Mouse (Mus musculus) neural tube, embryonic 12.5 days (tissue): ENCODE results near the gene Islr2. TPM values are rescaled to one million over a fixed set of nuclear protein-coding genes. Genes with fewer than 3 reads are reported as not detected.

Experiments used
- ATAC-seq: fragments of 200-750 bp; cut with Nextera tagmentation; 2 replicates; pipeline ENCODE4 v1.8.0; 2017; ENCODE audit warnings: low read depth, mild to moderate bottlenecking, moderate TSS enrichment, moderate library complexity; ENCODE audit not compliant: low FRiP score
- H3K27ac ChIP-seq: fragments of 300-500 bp; sonication (generic); 2 replicates; pipeline ENCODE4 v1.5.1; 2016
- H3K27me3 ChIP-seq: fragments of 300-500 bp; sonication (generic); replicated peaks from 2 replicates; pipeline ENCODE4 v1.6.1; 2016; ENCODE audit warnings: mild to moderate bottlenecking
- H3K36me3 ChIP-seq: fragments of 300-500 bp; sonication (generic); 2 replicates; pipeline ENCODE4 v1.6.1; 2016; ENCODE audit warnings: mild to moderate bottlenecking
- H3K4me1 ChIP-seq: fragments of 300-500 bp; sonication (generic); 2 replicates; pipeline ENCODE4 v1.6.1; 2016
- H3K4me2 ChIP-seq: fragments of 300-500 bp; sonication (generic); replicated peaks from 2 replicates; pipeline ENCODE4 v1.6.1; 2016; ENCODE audit warnings: mild to moderate bottlenecking
- H3K4me3 ChIP-seq: fragments of 300-500 bp; sonication (generic); 2 replicates; pipeline ENCODE4 v1.5.1; 2016
- H3K9ac ChIP-seq: fragments of 300-500 bp; sonication (generic); 2 replicates; pipeline ENCODE4 v1.6.1; 2016; ENCODE audit warnings: mild to moderate bottlenecking
- H3K9me3 ChIP-seq: fragments of 300-500 bp; sonication (generic); 2 replicates; pipeline ENCODE4 v1.6.1; 2016; ENCODE audit warnings: mild to moderate bottlenecking
- WGBS: fragments of 180-500 bp; shearing (Covaris S2); methylation state at CpG from one replicate; pipeline ENCODE4 v1.1.7; 2016; 5-methylcytosine and 5-hydroxymethylcytosine counted together
- microRNA-seq: library from miRNA; unstranded; fragments of <30 nt; microRNA quantifications from one replicate; pipeline ENCODE4, GENCODE M21; 2017
- polyA plus RNA-seq: library from polyadenylated mRNA; unstranded; fragments of >200 nt; fragmentation: Nextera tagmentation; extraction: Ambion mirVana; gene quantifications from 2 replicates; pipeline ENCODE4 v1.2.1, GENCODE M21; 2016

Gene Islr2
- polyA plus RNA-seq, 1 experiment from 2014 or later: 13.8 TPM

DNA sequence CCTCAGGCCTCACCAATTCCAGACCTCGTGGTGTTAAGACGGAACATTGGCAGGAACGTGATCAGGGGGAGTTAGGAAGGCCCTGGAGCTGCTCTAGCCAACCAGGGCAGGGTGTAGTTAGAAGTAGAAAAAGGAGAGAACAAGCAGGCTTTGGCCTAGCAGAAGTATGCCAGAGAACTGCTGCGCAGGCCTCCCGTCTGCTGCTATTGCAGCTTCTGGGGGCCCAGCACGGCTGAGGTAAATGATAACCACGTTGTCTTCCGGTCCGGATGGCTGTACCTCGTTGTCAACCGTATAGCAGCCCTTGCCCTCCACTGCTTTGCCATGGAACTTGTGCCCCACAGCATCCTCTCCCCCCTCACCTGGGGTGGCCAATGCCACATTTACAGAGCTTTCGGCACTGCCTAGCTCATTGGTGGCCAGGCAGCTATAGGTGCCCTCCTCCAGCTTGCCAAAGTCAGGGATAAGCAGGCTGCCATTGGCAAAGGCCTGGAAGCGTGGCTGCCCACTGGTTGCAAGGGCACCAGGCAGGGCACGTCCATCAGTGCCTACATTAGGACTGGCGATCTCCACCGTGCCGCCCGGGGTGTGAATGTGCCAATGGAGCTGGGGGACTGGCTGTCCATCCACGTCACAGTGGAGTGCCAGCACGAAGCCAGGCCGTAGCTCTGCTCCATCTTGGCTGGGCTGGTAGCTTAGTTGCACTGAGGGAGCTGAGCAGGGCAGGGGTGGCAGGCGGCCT lies 47.1 kb downstream of the Islr2 start:
- H3K4me1 ChIP-seq: peaks cover 18% of the 10 kb centered on the region
- no peaks in the 10 kb centered on the region for H3K9me3 ChIP-seq
- WGBS: 89% methylated on average over 22 of the region's 22 CpGs
- H3K36me3 ChIP-seq: no peaks in the 10 kb centered on the region
- H3K9ac ChIP-seq: no peak overlapping the region
- H3K27me3 ChIP-seq: no peaks in the 10 kb centered on the region; the same call in 1 of the 2 replicates
- H3K27ac ChIP-seq: no peak overlapping the region
- ATAC-seq: no peak
- H3K4me3 ChIP-seq: no peak overlapping the region
- peak overlapping the region; percentile 42 for H3K4me2 ChIP-seq

DNA sequence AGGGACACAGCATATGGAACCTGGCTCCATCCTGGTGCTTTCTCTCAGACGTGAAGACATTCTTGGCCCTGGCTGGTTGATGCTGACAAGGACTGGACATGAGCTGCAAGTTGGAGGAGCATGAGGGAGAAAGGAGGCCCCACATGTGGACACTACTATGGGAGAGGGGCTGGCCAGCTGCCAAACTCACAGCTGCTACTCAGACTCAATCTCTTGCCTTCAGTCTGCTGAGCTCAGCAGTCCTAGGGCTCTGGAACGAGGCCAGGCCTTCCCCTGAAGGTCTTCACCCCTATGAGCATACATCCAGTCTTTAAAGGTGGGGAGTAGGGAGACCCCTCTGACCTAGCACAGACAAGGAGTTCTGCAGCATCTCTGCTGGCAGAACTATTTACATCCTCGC lies 48.8 kb downstream of the Islr2 start:
- no peaks in the 10 kb centered on the region for H3K36me3 ChIP-seq
- WGBS: 57% methylated on average over 3 of the region's 3 CpGs

DNA sequence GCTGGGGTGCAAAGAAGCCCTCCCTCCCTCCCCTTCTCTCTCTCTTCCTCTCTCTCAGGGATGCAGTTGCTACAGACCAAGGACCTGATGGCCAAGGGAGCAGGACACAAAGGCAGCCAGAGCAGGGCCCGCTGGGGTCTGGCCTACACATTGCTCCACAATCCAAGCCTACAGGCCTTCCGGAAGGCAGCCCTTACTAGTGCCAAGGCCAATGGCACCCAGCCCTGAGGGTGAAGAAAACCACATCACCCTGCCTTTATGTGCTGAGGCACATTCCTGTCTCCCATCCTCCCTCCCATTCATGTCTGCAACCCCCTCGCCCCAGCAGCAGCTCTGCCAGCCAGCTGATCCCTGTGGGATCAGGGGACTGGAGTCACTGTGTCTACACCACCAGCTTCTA lies 51.0 kb downstream of the Islr2 start:
- Histone ChIP-seq H3K27me3 (no peaks in the 10 kb centered on the region; the same call in 1 of the 2 replicates), H3K4me1 (peaks cover 13% of the 10 kb centered on the region), H3K27ac (no peak overlapping the region), H3K4me2 (no peak overlapping the region), H3K4me3 (no peak overlapping the region), H3K9me3 (no peaks in the 10 kb centered on the region), H3K9ac (no peak overlapping the region), H3K36me3 (no peaks in the 10 kb centered on the region)
- 83% methylated on average over 3 of the region's 3 CpGs for WGBS
- no peak for ATAC-seq

More for the DNA sequence above, 48.8 kb downstream of the Islr2 start:
- ATAC-seq: no peak
- H3K9me3 ChIP-seq: no peaks in the 10 kb centered on the region
- H3K9ac ChIP-seq: no peak overlapping the region
- H3K4me2 ChIP-seq: no peak overlapping the region
- H3K27me3 ChIP-seq: no peaks in the 10 kb centered on the region; the same call in 1 of the 2 replicates
- no peak overlapping the region for H3K27ac ChIP-seq
- no peak overlapping the region for H3K4me3 ChIP-seq
- peaks cover 18% of the 10 kb centered on the region for H3K4me1 ChIP-seq

DNA sequence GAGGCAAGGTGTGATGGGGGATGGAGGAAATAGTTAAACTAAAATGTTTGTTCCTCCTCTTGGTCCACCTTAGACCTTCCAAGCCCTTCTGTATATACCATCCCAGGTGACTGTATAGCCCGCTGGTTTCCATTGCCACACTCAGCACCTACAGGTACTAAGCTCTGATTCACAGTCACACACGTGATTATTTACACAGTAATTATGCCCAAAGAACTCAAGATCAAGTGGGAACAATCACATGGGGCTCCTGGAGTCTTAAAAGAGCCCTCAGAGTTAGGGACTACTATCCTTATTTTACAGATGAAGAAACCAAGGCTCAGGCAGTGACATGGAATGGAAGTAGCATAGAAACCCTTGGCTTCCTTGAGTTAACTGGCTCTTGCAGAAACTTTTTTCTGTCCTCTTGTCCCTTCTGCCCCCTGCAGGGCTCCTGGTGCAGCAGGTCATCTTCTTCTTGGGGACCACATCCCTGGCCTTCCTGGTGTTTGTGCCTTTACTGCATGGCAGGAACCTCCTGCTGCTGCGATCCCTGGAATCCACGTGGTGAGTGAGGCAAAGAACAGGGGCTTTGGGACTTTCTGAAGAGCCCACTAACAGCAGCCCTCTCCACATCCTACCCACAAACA lies 53.3 kb downstream of the Islr2 start:
- 77% methylated on average over 4 of the region's 4 CpGs for WGBS
- no peak for ATAC-seq

DNA sequence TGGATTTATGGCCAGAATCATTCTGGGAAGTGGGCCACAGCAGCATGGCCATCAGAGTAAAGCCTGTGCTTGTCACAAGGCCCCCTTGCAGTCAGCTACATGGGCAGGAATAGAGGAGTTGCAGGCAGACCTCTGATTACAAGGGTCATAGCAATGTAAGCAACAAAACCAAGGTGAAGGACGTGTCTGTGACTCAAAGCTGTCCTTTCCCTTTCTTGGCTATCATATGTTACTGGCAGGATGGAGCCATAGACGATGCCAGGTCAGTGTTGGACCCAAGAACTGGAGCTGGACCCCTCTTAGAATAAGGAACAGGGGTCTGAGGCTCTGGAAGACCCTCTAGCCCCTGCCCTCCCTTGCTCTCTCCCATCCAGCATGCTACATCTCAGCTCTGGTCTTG lies 55.3 kb downstream of the Islr2 start:
- no peak for ATAC-seq
- Histone ChIP-seq H3K9ac (no peak overlapping the region), H3K4me3 (no peak overlapping the region), H3K4me2 (no peak overlapping the region), H3K9me3 (no peaks in the 10 kb centered on the region), H3K36me3 (no peaks in the 10 kb centered on the region), H3K27me3 (no peaks in the 10 kb centered on the region), H3K27ac (no peak overlapping the region), H3K4me1 (peaks cover 18% of the 10 kb centered on the region)
- WGBS: 68% methylated on average over 2 of the region's 2 CpGs

More for the DNA sequence above, 53.3 kb downstream of the Islr2 start:
- Histone ChIP-seq H3K4me1 (peaks cover 12% of the 10 kb centered on the region), H3K27me3 (no peaks in the 10 kb centered on the region), H3K36me3 (no peaks in the 10 kb centered on the region), H3K9me3 (no peaks in the 10 kb centered on the region), H3K9ac (no peak overlapping the region), H3K27ac (no peak overlapping the region), H3K4me2 (no peak overlapping the region), H3K4me3 (no peak overlapping the region)

Small RNAs within 50 kb of the gene (microRNA-seq; reads per million reads assigned to microRNA genes)
- not detected for gene Mir6385

Other genes with a start within 250 kb of the Islr2 start
- 0.17 TPM in 1 of 2 replicates, not detected in the other for gene Cyp11a1, start 197.9 kb downstream of the Islr2 start, polyA plus RNA-seq
- gene Stra6, start 140.5 kb downstream of the Islr2 start, polyA plus RNA-seq: 40.5 and 46.6 TPM in 2 replicates
- 0.70 and 1.3 TPM in 2 replicates for gene Ccdc33, start 85.5 kb downstream of the Islr2 start, polyA plus RNA-seq
- 48.7 and 51.6 TPM in 2 replicates for gene Islr, start within 50 bp of the Islr2 start, polyA plus RNA-seq
- gene Pml, start 45.5 kb upstream of the Islr2 start, polyA plus RNA-seq: 5.6 and 8.2 TPM in 2 replicates
- 62.6 and 71.5 TPM in 2 replicates for gene Stoml1, start 48.8 kb upstream of the Islr2 start, polyA plus RNA-seq
- gene Loxl1, start 108.9 kb upstream of the Islr2 start, polyA plus RNA-seq: 13.5 and 14.7 TPM in 2 replicates
- gene Tbc1d21, start 166.1 kb upstream of the Islr2 start, polyA plus RNA-seq: not detected in 2 replicates